Mouse (Mus musculus) mesoderm, embryonic 11.5 days (tissue): ENCODE results near the gene Ep400.

Experiments
- DNase-seq: peaks from one replicate; pipeline ENCODE4 v3.0.0-alpha.2; 2012; ENCODE audit warnings: low read depth, low spot score

Gene Ep400

GRCm38 (mm10) chr5:110665486-110666121 lies 104.9 kb downstream of the Ep400 start:
- DNase-seq = peak; percentile 3

GRCm38 (mm10) chr5:110664750-110665269 lies 105.7 kb downstream of the Ep400 start:
- DNase-seq = no peak

- no peak for DNase-seq
These were observed 106.5 kb downstream of the Ep400 start for GRCm38 (mm10) chr5:110664041-110664440.

GRCm38 (mm10) chr5:110659682-110660081 lies 110.8 kb downstream of the Ep400 start:
- DNase-seq = no peak

- no peak for DNase-seq
These were observed 116.8 kb downstream of the Ep400 start for GRCm38 (mm10) chr5:110653686-110654085.

DNA sequence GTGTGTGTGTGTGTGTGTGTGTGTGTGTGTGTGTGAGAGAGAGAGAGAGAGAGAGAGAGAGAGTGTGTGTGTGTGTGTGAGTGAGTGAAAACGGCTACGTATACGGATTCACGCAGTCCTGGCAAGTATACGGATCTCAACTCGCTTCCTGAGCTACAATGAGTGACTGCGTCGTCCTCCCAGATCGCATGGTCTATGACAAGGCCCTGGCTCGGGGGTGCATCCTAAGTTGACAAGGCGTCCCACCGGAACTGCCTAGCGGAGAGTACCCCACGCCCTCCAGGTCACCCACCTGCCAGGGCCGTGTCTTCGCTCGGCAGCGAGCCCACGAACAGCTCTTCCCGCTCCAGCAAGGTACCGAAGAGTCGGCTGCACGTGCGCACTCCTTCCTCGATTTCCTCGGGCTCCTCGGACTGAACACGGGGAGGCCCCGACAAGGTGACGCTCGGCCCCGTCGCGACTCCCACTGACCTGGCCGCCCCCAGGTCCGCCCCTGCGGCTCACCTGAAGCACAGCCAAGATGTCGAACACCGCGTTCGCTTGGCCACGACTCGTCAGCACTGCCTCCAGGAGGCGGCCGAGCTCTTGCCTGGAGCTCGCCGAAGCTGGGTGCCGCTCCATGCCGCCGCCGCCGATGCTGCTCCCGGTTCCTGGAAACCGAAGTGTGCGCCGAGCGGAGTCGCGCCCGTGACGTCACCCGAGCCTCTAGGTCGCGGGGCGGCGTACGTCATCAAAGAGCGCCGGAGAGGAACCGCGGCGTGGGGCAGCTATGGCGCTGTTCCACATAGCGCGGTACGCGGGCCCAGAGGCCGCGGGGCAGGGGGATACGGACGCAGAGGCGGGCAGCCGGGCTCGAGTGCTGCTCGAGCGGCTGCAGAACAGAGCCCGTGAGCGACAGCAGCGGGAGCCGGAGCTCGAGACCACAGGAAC lies 117.5 kb downstream of the Ep400 start, which contains the start of the genes Noc4l and Ddx51:
Gene Noc4l, minus strand, starts transcription at position 699 of the 930 bp plus-strand sequence.
Gene Ddx51, plus strand, starts transcription at position 733 of the 930 bp plus-strand sequence.
- DNase-seq = peak; percentile 96

DNA sequence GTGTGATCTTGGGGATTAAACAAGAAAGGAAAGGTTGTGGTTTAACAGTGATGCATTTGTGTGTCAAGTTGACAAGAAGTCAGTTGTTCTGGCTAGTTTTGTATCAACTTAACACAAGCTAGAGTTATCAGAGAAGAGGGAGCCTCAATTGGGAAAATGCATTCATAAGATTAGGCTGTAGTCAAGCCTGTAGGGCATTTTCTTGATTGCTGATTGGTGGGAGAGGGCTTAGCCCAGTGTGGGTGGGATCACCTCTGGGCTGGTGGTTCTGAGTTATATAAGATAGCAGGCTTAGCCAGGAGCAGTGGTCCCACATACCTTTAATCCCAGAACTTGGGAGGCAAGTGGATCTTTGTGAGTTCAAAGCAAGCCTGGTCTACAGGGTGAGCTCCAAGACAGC lies 124.1 kb downstream of the Ep400 start:
- no peak for DNase-seq

- peak; percentile 82 for DNase-seq
These were observed 131.1 kb downstream of the Ep400 start for GRCm38 (mm10) chr5:110639459-110639858.

- no peak for DNase-seq
These were observed 132.0 kb downstream of the Ep400 start for GRCm38 (mm10) chr5:110638306-110639074.

- DNase-seq = no peak
These were observed 134.4 kb downstream of the Ep400 start for GRCm38 (mm10) chr5:110635951-110636707.

DNA sequence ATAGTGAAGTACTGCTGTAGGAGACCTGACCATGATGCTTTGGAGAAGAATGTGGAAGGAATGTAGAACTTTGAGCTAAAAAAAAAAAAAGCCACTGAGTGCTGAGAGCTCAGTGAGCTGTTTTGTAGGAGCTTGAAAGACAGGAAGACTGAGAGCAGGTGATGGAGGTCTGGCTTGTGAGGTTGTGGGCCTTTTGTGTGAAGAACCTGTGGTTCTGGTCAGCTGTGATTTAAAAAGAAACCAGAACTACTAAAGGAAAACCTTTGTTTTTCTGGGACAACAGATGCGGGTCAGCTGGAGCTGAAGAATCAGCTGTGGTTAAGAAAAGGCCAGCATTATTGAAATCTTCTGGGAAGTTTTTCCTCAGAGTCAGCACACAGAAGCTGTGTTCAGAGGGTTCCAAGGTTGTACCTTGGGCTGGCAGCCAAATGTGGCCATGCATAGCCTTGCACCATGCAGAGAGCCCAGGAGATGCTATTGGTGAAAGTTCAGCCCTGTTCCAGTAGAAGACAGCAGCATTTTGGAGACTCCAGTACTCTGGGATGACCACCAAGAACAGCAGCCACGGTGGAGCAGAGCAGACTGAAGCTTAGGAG lies 140.9 kb downstream of the Ep400 start:
- DNase-seq = no peak

GRCm38 (mm10) chr5:110628156-110628555 lies 142.4 kb downstream of the Ep400 start:
- DNase-seq = no peak

GRCm38 (mm10) chr5:110627351-110627750 lies 143.2 kb downstream of the Ep400 start:
- DNase-seq = no peak

DNA sequence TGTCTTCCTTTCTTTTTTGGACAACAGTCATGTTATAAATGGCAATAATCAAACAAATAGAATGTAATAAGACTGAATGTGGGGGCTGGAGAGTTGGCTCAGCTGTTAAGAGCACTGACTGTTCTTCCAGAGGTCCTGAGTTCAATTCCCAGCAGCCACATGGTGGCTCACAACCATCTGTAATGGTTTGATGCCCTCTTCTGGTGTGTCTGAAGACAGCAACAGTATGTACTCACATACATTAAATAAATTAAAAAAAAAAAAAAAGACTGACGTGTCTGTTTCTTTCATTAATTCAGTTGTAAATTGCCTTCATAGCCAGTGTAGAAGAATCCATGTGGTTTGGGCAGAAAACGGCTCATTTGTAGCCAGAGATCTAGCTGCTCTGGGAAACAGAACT lies 146.2 kb downstream of the Ep400 start:
- no peak for DNase-seq

- no peak for DNase-seq
These were observed 151.3 kb downstream of the Ep400 start for GRCm38 (mm10) chr5:110619226-110619625.
